Mouse (Mus musculus) right cerebral cortex, postnatal 10 days (tissue): ENCODE measurements around the gene Cela2a.
A peak's percentile ranks its signal among the peaks of the same experiment; 100 is the strongest.

Experiments
- DNase-seq, 2 experiments: peaks; one replicate each; pipeline ENCODE4 v3.0.0; 2021; ENCODE audit warnings: low spot score in 2 of 2

Cela2a gene

DNA sequence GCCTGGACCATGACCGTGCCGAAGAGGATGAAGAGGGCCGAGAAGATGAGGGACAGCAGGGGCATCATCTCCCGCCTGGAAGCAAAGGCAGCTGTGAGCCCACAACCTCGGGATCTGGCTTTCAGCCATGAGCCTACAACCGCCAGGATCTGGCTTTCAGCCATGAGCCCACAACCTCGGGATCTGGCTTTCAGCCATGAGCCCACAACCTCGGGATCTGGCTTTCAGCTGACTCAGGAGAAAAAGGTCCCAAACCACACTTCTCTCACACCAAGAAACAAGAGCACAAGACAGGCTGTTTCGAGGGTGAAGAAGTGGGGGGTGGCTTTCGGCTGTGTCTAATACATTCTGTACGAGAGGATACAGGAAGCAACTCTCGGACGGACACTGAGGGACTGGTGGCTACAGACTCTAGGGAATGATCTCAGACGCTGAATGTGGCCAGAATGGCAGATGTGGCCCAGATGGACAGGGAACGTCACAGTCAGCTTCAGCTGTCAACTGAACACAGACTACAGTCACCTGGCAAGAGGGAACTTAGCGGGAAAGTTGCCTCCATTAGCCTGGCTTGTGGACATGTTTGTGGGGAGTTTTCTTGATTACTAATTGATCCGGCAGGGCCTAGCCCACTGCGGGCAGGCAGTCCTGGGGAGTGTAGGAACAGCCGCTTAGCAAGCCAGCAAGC, 59.1 kb downstream of the Cela2a start:
- peak in 1 of 2 experiments; percentile 57 for DNase-seq

DNA sequence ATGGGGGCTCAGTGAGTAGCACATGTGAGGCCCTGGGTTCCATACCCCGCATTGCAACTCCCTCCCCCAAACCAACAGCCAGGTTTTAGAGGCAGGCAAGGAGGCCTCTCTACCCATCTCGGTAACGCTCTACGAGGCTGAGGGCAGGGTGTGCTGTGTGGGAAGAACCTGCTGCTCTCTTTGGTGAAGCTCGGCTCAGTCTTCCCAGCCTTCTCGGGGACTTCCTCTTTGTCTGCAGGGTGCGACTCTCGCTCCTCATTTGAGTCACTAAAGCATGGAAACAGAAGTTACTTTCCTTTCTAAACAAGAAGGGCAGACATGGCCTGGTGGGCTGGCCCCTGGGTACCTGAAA, 59.7 kb downstream of the Cela2a start:
- DNase-seq: peak; percentile 39 to 47

DNA sequence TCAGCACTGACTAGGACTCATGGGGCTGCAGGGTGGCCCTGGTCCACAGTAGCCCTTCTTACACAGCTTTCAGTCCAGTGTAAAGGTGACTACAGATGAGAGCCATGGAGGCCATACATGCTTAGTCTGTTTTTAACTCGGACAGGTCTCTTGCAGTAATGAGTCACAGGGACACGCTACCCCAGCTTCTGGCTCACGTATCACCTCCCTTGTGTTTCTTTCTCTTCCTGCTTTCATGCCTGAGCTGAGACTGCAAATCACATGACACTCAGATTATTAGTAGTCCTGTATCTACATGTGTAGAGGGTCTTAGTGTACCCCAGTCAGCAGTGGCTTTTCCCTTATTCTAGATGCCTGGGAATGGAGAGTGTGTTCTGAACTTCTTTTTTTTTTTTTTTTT, 61.0 kb downstream of the Cela2a start:
- DNase-seq: no peak
